Mouse (Mus musculus): ENCODE data around the gene Dach1. TPM values are rescaled to one million over a fixed set of nuclear protein-coding genes. Genes with fewer than 3 reads are reported as not detected.

The Dach1 gene
- polyA plus RNA-seq, 1 experiment from 2014 or later, result 7.8 TPM

- Histone ChIP-seq H3K9me3 (ENCODE audit: control insufficient read depth, low read length) (no peaks in the 10 kb centered on the region), H3K9ac (ENCODE audit: low read length) (no peak overlapping the region), H3K4me2 (ENCODE audit: low read depth, low read length) (no peak overlapping the region), H3K36me3 (ENCODE audit: control insufficient read depth, insufficient read depth, low read length) (no peaks in the 10 kb centered on the region), H3K4me1 (replicated peaks; ENCODE audit: control insufficient read depth, insufficient read depth, low read length) (no peaks in the 10 kb centered on the region), H3K27ac (ENCODE audit: low read length) (no peak overlapping the region), H3K27me3 (ENCODE audit: control insufficient read depth, insufficient read depth, low read depth, low read length) (no peaks in the 10 kb centered on the region), H3K4me3 (ENCODE audit: low read length) (no peak overlapping the region)
- 53% methylated on average over 1 of the region's 1 CpGs for WGBS
- no peak for ATAC-seq (ENCODE audit: low read depth)
Observed at GRCm38 (mm10) chr14:98123032-98123431, 46.5 kb downstream of the Dach1 start.

- Histone ChIP-seq H3K9ac (ENCODE audit: low read length) (no peak overlapping the region), H3K27ac (ENCODE audit: low read length) (no peak overlapping the region), H3K4me1 (replicated peaks; ENCODE audit: control insufficient read depth, insufficient read depth, low read length) (no peaks in the 10 kb centered on the region), H3K4me3 (ENCODE audit: low read length) (no peak overlapping the region), H3K4me2 (ENCODE audit: low read depth, low read length) (no peak overlapping the region), H3K27me3 (ENCODE audit: control insufficient read depth, insufficient read depth, low read depth, low read length) (no peaks in the 10 kb centered on the region), H3K9me3 (ENCODE audit: control insufficient read depth, low read length) (no peaks in the 10 kb centered on the region), H3K36me3 (ENCODE audit: control insufficient read depth, insufficient read depth, low read length) (no peaks in the 10 kb centered on the region)
- 71% methylated on average over 1 of the region's 1 CpGs for WGBS
- ATAC-seq (ENCODE audit: low read depth), result no peak
Observed at GRCm38 (mm10) chr14:98116627-98117026, 52.9 kb downstream of the Dach1 start.

- no peaks in the 10 kb centered on the region for H3K9me3 ChIP-seq (ENCODE audit: control insufficient read depth, low read length)
- no peaks in the 10 kb centered on the region for H3K4me1 ChIP-seq (replicated peaks; ENCODE audit: control insufficient read depth, insufficient read depth, low read length)
- no peak for ATAC-seq (ENCODE audit: low read depth)
- no peak overlapping the region for H3K27ac ChIP-seq (ENCODE audit: low read length)
- no peak overlapping the region for H3K4me2 ChIP-seq (ENCODE audit: low read depth, low read length)
- H3K4me3 ChIP-seq (ENCODE audit: low read length), result no peak overlapping the region
- no peaks in the 10 kb centered on the region for H3K27me3 ChIP-seq (ENCODE audit: control insufficient read depth, insufficient read depth, low read depth, low read length)
- H3K9ac ChIP-seq (ENCODE audit: low read length), result no peak overlapping the region
- H3K36me3 ChIP-seq (ENCODE audit: control insufficient read depth, insufficient read depth, low read length), result no peaks in the 10 kb centered on the region
- WGBS, result 48% methylated on average over 1 of the region's 1 CpGs
Observed at GRCm38 (mm10) chr14:98113106-98113505, 56.5 kb downstream of the Dach1 start.

DNA sequence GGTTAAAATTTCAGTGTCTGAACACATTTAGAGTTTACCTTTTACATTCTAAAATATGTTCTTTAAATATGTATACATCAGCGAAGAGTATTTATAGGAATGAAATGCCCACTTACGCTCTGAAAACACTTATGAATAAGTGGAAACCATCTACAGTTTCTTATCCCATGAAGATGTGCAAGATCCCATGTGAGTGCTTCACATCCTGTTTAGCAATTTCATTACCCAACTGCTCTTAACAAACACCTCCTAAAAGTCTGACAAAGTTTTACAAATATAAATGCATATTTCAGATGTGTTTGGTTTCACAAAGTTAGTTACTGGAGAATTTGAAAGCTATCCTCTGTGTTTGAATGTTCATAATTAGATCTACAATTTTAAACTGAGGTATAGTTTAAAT, 59.6 kb downstream of the Dach1 start:
- H3K4me1 ChIP-seq (replicated peaks; ENCODE audit: control insufficient read depth, insufficient read depth, low read length), result no peaks in the 10 kb centered on the region
- no peak for ATAC-seq (ENCODE audit: low read depth)
- no peak overlapping the region for H3K27ac ChIP-seq (ENCODE audit: low read length)
- 94% methylated on average over 2 of the region's 2 CpGs for WGBS
- H3K9ac ChIP-seq (ENCODE audit: low read length), result no peak overlapping the region
- no peaks in the 10 kb centered on the region for H3K36me3 ChIP-seq (ENCODE audit: control insufficient read depth, insufficient read depth, low read length)
- no peaks in the 10 kb centered on the region for H3K27me3 ChIP-seq (ENCODE audit: control insufficient read depth, insufficient read depth, low read depth, low read length)
- H3K9me3 ChIP-seq (ENCODE audit: control insufficient read depth, low read length), result no peaks in the 10 kb centered on the region
- no peak overlapping the region for H3K4me3 ChIP-seq (ENCODE audit: low read length)
- H3K4me2 ChIP-seq (ENCODE audit: low read depth, low read length), result no peak overlapping the region

DNA sequence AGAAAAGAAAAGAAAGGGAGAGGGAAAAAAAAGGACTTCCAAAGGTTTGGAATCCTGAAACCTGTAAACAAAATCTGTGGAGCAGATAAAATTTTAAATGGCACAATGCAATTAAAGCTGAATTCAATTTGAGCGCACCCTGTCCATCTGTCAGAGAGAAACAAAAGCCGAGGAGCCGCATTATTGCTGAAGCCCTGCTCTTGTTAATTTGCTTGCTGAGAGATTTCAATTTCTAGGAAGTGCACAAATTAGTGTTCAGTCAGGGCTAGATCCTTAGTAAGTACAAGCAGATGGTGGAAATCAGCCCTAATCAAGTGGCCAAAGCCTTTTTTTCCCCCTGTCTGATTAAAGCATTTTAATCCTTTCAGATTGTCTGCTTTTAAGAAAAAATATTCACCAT, 60.8 kb downstream of the Dach1 start:
- H3K4me2 ChIP-seq (ENCODE audit: low read depth, low read length), result no peak overlapping the region
- 78% methylated on average over 3 of the region's 3 CpGs for WGBS
- no peak for ATAC-seq (ENCODE audit: low read depth)
- H3K4me3 ChIP-seq (ENCODE audit: low read length), result no peak overlapping the region
- no peaks in the 10 kb centered on the region for H3K36me3 ChIP-seq (ENCODE audit: control insufficient read depth, insufficient read depth, low read length)
- no peaks in the 10 kb centered on the region for H3K27me3 ChIP-seq (ENCODE audit: control insufficient read depth, insufficient read depth, low read depth, low read length)
- H3K9ac ChIP-seq (ENCODE audit: low read length), result no peak overlapping the region
- no peaks in the 10 kb centered on the region for H3K4me1 ChIP-seq (replicated peaks; ENCODE audit: control insufficient read depth, insufficient read depth, low read length)
- H3K27ac ChIP-seq (ENCODE audit: low read length), result no peak overlapping the region
- no peaks in the 10 kb centered on the region for H3K9me3 ChIP-seq (ENCODE audit: control insufficient read depth, low read length)

- no peaks in the 10 kb centered on the region for H3K9me3 ChIP-seq (ENCODE audit: control insufficient read depth, low read length)
- H3K4me2 ChIP-seq (ENCODE audit: low read depth, low read length), result no peak overlapping the region
- no peaks in the 10 kb centered on the region for H3K36me3 ChIP-seq (ENCODE audit: control insufficient read depth, insufficient read depth, low read length)
- H3K9ac ChIP-seq (ENCODE audit: low read length), result no peak overlapping the region
- H3K27me3 ChIP-seq (ENCODE audit: control insufficient read depth, insufficient read depth, low read depth, low read length), result no peaks in the 10 kb centered on the region
- ATAC-seq (ENCODE audit: low read depth), result no peak
- no peak overlapping the region for H3K4me3 ChIP-seq (ENCODE audit: low read length)
- H3K27ac ChIP-seq (ENCODE audit: low read length), result no peak overlapping the region
- no peaks in the 10 kb centered on the region for H3K4me1 ChIP-seq (replicated peaks; ENCODE audit: control insufficient read depth, insufficient read depth, low read length)
Observed at GRCm38 (mm10) chr14:98106208-98106607, 63.4 kb downstream of the Dach1 start.

DNA sequence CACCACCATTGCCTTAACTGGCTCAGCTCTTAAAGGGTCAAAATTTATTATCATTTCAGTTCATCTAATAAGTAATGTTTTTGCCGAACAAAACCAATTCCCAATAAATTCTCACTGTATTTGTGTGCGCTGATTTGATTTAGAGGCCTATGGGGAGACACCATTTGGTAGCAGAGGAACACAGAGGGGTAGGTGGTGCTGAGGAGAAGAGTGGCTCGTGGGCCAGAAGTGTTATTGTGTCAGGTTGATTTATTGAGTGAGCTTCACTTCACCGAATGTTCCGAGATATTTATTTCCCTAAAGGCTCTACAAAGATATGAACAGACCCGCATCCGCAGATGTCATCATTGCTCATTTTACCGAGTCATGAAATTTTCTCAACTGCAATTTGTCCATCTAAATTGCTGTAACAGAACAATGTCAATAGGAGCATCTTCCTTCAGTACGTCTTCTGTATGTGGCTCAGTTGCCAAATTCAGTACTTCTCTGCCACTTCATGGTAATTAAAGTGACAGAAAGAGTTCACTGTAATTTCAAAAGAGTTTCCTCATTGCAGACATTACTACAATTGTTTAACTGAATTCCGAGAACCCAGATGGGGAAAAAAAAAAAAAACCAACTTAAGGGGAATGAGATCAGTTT, 65.1 kb downstream of the Dach1 start:
- no peaks in the 10 kb centered on the region for H3K9me3 ChIP-seq (ENCODE audit: control insufficient read depth, low read length)
- no peak for ATAC-seq (ENCODE audit: low read depth)
- H3K36me3 ChIP-seq (ENCODE audit: control insufficient read depth, insufficient read depth, low read length), result no peaks in the 10 kb centered on the region
- no peak overlapping the region for H3K4me2 ChIP-seq (ENCODE audit: low read depth, low read length)
- no peak overlapping the region for H3K9ac ChIP-seq (ENCODE audit: low read length)
- H3K27me3 ChIP-seq (ENCODE audit: control insufficient read depth, insufficient read depth, low read depth, low read length), result no peaks in the 10 kb centered on the region
- WGBS, result 53% methylated on average over 10 of the region's 10 CpGs
- no peak overlapping the region for H3K27ac ChIP-seq (ENCODE audit: low read length)
- H3K4me3 ChIP-seq (ENCODE audit: low read length), result no peak overlapping the region
- no peaks in the 10 kb centered on the region for H3K4me1 ChIP-seq (replicated peaks; ENCODE audit: control insufficient read depth, insufficient read depth, low read length)

- Histone ChIP-seq H3K36me3 (ENCODE audit: control insufficient read depth, insufficient read depth, low read length) (no peaks in the 10 kb centered on the region), H3K4me1 (replicated peaks; ENCODE audit: control insufficient read depth, insufficient read depth, low read length) (no peaks in the 10 kb centered on the region), H3K27ac (ENCODE audit: low read length) (no peak overlapping the region), H3K9ac (ENCODE audit: low read length) (no peak overlapping the region), H3K9me3 (ENCODE audit: control insufficient read depth, low read length) (no peaks in the 10 kb centered on the region), H3K4me2 (ENCODE audit: low read depth, low read length) (no peak overlapping the region), H3K27me3 (ENCODE audit: control insufficient read depth, insufficient read depth, low read depth, low read length) (no peaks in the 10 kb centered on the region), H3K4me3 (ENCODE audit: low read length) (no peak overlapping the region)
- no peak for ATAC-seq (ENCODE audit: low read depth)
- 60% methylated on average over 4 of the region's 4 CpGs for WGBS
Observed at GRCm38 (mm10) chr14:98095229-98095628, 74.3 kb downstream of the Dach1 start.

- no peaks in the 10 kb centered on the region for H3K4me1 ChIP-seq (replicated peaks; ENCODE audit: control insufficient read depth, insufficient read depth, low read length)
- no peaks in the 10 kb centered on the region for H3K27me3 ChIP-seq (ENCODE audit: control insufficient read depth, insufficient read depth, low read depth, low read length)
- no peak overlapping the region for H3K9ac ChIP-seq (ENCODE audit: low read length)
- no peak for ATAC-seq (ENCODE audit: low read depth)
- no peaks in the 10 kb centered on the region for H3K9me3 ChIP-seq (ENCODE audit: control insufficient read depth, low read length)
- no peak overlapping the region for H3K4me3 ChIP-seq (ENCODE audit: low read length)
- no peak overlapping the region for H3K4me2 ChIP-seq (ENCODE audit: low read depth, low read length)
- H3K27ac ChIP-seq (ENCODE audit: low read length), result no peak overlapping the region
- no peaks in the 10 kb centered on the region for H3K36me3 ChIP-seq (ENCODE audit: control insufficient read depth, insufficient read depth, low read length)
- 76% methylated on average over 2 of the region's 2 CpGs for WGBS
Observed at GRCm38 (mm10) chr14:98089246-98089645, 80.3 kb downstream of the Dach1 start.

DNA sequence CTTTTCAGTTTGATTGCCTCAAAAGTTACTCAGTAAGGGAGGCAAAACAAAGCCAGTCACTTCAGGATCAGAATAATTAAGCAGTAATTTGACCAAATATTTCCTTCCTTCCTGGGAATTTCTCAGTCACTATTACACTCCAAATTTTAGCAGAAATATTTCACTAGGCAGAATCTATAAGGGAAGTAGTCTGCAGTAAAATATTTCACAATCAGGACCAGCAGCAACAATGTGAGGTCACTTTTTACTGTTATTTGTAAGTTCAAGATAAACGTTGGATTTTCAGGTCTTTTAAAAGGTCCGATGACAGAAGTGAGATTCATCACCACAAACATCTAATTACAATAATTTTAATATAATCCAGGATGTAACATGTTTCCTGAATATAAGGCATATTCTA, 82.2 kb downstream of the Dach1 start:
- no peak overlapping the region for H3K9ac ChIP-seq (ENCODE audit: low read length)
- ATAC-seq (ENCODE audit: low read depth), result no peak
- no peak overlapping the region for H3K4me2 ChIP-seq (ENCODE audit: low read depth, low read length)
- no peaks in the 10 kb centered on the region for H3K27me3 ChIP-seq (ENCODE audit: control insufficient read depth, insufficient read depth, low read depth, low read length)
- no peak overlapping the region for H3K27ac ChIP-seq (ENCODE audit: low read length)
- no peaks in the 10 kb centered on the region for H3K4me1 ChIP-seq (replicated peaks; ENCODE audit: control insufficient read depth, insufficient read depth, low read length)
- H3K36me3 ChIP-seq (ENCODE audit: control insufficient read depth, insufficient read depth, low read length), result no peaks in the 10 kb centered on the region
- H3K4me3 ChIP-seq (ENCODE audit: low read length), result no peak overlapping the region
- WGBS, result 71% methylated on average over 2 of the region's 2 CpGs
- no peaks in the 10 kb centered on the region for H3K9me3 ChIP-seq (ENCODE audit: control insufficient read depth, low read length)
